Mouse (Mus musculus): ENCODE measurements around the gene Gca.

The Gca gene

DNA sequence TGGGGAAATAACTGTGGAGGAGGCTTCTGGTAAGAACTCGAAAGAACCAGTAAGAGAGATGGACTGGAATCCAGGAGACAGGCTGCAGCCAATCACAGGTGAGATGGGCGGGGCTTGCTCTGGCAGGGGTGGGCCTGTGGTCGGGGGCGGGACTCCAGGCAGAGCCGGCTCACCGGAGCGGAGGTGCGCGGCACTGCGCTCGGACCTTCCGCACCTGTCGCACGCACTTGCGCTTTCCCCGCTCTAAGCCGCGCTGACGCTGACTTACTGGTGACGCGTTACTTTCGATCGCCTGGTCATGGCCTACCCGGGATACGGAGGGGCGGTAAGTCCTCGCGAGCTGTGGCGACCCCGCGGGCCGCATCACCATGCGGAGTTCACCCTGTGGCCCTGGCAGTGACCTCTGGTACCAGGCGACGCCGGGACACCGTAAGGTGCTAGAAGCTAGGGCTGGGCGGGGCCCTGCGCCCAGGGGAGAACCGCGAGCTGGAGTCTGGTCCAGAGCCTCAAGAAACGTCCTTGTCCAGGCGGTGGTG, at the start of gene Gca:
Gene Gca (plus strand): TSS at position 151 of the 536 bp plus-strand sequence.
- in situ Hi-C loops (cut with MboI; ENCODE audit: low sequenced_read_pairs), result no loop called here

DNA sequence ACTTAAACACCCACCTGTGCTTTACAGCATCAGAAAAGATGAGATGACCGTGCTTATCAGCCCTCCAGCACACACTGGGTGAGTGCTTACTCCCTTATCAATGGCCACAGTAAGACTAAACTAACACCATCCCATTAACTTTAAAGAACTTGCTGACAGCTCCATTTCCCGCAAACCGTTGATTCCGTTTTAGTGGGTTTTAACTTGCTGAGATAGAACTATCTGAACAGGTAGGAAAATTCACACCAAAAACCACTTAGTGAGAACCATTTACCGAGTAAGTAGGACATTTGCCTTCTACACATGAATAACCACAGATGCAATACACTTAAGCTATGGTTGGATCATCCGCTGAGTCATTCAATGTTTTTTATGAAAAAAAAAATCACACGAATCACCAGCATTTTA, 45.1 kb upstream of the Gca start:
- in situ Hi-C loops (cut with MboI; ENCODE audit: low sequenced_read_pairs), result loop anchor here (25.0 kb wide), 1 partner anchor 632 kb away; no protein-coding TSS in a partner anchor

DNA sequence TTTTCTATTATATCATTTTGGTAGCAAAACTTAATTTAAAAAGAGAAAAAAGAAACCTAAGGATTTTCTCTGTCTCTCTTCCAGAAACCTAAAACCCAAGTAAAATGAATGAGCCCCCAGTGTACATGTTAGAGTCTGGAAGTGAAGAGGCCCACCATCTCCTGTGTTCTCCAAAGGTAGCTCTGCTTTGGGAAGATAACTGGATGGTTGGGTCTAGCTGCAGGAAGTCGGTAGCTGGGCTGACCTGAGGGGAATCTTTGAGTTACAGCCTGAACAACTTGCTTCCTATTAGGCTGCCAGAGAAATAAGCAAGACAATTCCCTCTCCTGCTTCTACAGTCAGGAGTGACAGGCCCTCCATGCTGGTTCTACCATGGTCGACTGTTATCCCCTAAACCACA, 44.4 kb upstream of the Gca start:
- in situ Hi-C loops (cut with MboI; ENCODE audit: low sequenced_read_pairs), result loop anchor here (10.0 to 25.0 kb wide), 3 partner anchors 155 to 632 kb away; no protein-coding TSS in a partner anchor

DNA sequence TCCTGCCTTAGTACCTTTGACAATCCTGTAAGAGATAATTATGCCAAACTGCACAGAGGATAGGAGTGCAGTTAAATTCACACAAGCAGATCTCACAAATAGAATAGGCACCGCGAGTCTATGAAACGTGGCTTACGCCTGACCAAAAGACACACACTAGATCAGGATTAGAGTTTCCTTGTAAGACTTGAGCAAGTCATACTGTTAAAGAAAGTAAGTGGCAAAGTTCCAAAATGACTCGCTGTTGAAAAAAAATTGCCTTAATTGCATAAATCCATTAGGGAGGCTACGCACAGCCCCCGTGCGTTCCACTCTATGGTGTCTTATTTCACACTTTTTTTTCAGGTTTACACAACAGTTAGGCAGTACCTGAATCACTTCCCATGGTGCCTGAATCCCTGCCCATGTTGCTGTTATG, 41.1 kb upstream of the Gca start:
- in situ Hi-C loops (cut with MboI; ENCODE audit: low sequenced_read_pairs), result loop anchor here (10.0 to 25.0 kb wide), 3 partner anchors 158 to 636 kb away; no protein-coding TSS in a partner anchor

DNA sequence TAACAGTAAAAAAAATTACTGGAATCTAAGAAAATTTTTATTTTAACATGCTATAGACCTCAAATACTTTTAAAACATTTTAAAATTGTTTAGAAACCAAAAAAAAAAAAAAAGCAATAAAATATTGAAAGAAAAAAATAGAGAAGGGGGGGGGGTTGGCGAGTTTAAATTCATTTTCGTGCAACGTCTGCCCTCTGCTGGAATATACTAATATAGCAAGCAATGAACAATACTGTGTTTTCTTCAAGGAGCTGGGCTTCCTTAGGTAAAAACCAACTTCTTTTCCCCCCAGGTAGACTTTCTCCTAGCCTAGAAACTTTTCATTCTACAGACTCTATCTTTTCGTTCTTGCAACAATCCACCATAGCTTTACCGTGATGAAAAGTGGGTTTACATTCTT, 36.4 kb upstream of the Gca start:
- in situ Hi-C loops (cut with MboI; ENCODE audit: low sequenced_read_pairs), result loop anchor here (10.0 kb wide), 2 partner anchors 163 to 293 kb away; no protein-coding TSS in a partner anchor

DNA sequence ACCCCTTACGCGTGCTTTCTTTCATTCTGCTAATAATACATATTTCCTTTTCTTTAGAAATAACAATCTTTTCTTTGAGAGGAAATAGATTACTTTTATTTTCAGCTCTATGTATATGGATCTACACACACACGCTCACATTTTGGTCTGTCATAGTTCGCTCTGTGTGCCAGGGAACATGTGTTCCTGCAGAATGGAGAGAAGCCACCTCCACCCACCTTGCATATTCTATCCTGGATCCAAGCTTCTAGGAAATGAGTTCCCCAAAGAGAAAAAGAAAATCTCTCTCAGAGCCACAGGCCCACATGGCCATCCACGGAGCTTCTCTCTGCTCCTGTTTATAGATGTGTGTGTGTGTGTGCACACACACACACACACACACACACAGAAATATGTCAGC, 35.7 kb upstream of the Gca start:
- in situ Hi-C loops (cut with MboI; ENCODE audit: low sequenced_read_pairs), result loop anchor here (10.0 kb wide), 2 partner anchors 164 to 294 kb away; no protein-coding TSS in a partner anchor

DNA sequence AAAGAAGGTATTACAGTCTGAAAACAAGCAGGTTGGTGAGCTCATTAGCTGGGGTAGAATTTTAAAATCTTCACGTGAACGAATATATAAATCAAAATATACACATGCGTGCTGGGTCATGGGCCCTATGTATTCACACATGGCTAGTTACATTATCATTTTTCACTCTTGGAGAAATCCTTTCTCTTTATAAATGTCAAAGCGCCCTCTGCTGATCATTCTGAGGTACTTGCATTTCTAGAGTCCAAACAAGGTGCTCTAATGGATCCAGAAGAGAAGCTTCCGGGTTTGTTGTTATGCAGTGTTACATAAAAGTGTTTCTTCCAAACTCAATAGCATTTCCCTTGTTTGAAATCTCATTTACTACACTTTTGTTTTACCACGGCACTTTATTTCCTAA, 33.6 kb upstream of the Gca start:
- in situ Hi-C loops (cut with MboI; ENCODE audit: low sequenced_read_pairs), result no loop called here

DNA sequence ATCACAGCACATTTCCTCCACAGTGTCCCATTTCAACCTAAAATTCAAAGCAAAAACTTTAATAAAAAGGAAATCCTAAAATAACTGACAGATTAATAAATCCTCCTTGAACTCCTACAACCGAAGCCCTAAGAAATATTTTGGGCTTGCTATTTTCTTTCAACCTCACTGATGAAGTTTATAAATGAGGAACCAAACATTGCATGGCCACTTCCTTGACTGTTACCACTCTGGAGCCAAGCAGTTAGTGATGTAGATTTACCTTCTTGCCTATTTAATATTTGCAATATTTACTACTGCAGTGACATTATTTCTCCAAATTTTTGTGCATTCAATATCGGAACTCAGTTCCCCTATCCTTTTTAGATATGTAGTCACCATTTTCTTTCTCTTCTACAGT, 24.2 kb upstream of the Gca start:
- in situ Hi-C loops (cut with MboI; ENCODE audit: low sequenced_read_pairs), result no loop called here

DNA sequence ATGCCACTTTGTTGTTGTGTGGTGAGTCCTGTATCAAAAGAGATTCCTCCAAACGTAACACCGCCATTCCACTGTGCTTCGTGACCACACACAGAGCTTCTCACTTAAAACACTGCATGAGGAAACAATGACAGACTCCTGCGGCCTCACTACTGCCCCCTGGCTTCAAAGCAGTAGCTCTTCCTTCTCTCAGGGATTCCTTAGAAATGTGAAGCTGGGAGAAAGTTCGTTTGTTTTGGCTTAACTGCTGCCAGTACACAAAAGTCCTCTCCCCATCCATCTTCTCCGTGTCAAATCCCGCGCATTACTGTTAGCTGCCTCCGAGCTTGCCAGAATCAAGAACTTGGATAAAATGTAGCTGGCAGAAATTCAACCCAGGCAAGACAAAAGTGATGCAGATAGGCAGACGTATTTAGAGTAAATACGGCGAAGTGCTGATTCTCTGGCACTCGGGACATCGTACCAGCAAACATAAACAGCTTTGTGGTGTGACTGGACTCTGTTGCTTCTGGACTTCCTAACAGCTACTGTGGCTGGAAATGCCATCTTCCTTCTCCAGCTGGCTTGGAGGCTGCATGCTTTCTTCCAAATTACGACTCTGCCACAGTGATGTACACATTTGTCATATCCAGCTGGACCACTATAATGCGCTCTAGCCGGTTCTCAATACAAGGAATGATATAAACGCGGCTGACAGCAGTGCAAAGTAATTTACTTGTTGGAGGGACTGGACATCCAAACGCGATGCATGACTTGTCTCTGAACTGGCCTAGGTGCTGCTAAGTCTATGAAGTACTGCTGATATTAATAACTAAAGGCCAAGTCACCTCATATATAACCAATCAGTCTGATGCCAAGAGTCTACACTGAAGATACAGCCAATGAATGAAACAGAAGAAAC, 20.4 kb upstream of the Gca start:
- in situ Hi-C loops (cut with MboI; ENCODE audit: low sequenced_read_pairs), result no loop called here

DNA sequence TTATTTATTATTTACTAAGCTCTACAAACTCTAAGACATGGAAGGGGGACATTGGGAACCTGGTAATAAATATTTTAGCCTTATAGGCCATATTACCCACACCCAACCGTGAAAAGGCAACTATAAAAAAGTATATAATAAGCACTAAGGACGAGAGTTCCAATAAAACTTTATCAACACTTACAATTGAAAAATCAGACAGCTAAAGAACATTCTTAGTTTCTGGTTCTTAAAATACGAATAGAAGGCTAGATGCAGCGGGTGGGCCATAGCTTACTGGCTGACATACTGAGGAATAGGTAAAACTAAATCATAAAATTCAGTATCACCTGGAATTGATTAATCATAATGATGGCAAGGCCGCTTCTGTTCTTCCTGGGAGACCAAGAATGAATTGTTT, 19.2 kb upstream of the Gca start:
- in situ Hi-C loops (cut with MboI; ENCODE audit: low sequenced_read_pairs), result no loop called here

DNA sequence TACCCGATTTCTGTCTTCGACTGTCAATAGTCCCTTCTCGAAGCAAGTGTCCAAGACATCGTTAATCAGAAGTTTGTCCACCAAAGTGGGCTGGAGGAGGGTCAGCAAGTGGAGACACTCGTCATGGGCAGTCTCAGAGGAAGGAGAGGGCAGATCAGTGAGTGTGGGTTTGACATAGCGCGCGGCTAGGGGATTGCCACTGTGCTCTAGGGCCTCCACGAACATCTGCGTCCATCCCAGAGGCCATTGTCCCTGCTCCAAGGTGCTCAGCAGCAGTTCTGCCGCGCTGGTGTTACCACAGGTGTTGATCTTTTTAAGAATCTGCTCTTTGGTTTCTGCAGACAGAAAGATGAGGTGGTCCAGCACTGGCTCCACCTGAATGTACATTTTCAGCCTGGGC, 18.6 kb upstream of the Gca start:
- in situ Hi-C loops (cut with MboI; ENCODE audit: low sequenced_read_pairs), result no loop called here

DNA sequence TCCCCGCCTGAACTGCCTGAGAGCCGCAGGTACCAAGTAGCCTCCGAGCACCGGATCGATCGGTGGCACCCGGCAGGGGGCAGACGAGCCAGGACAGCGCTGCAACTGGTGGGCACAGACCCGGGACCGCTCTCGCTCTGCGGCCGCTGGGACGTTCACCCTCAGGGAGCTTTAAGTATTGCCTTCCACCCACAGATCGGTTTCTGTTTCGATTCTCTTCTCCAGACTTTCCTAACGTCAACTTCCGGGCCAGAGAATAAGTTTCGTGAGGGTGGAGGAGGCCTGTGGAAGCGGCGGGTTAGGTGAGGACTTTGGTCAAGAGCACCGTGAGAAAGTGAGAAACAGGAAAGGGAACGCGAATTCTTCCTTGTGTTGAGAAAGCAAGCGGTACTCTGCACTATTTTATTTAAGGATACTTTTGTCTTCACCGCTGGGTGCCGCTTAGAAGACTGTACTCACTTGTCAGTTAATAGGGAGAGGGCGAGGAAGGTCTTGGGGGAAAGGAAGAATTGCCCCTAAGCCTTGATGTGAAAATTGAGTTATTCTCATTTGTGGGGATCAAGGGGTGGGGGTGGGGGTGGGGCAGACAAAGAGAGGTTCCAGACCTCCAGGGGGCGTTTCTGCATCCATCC, 18.0 kb upstream of the Gca start, which contains the start of gene Ifih1:
Gene Ifih1 (minus strand): TSS at position 242 of the 632 bp plus-strand sequence.
- in situ Hi-C loops (cut with MboI; ENCODE audit: low sequenced_read_pairs), result no loop called here

DNA sequence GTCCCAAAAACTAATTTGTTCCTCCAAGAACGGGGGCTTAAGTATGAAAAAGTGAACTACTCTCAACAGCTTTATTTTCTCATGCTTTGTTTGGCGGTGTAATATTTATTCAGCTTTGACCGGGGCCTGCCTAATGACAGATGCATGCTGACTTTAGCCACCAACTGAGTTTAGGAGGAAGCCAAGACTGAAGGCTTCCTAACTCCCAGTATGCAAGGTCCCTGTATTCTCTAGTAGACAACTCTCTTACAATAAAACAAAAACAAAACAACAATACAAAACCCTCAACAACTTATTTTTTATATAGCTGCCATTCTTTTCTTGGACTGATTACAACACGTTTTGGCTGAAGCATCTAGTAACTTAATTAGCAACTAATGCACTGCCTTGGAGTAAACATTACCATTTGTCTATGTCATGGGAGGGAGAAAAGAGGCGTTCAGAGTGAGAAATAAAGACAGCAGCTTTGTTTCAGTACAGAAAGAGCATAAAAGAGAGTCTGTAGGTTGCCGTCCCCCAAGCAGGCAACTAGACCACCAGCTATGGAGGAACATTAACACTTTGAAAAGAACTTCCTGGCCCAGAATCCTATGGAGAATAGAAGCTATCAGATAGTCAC, 17.3 kb upstream of the Gca start:
- in situ Hi-C loops (cut with MboI; ENCODE audit: low sequenced_read_pairs), result no loop called here

DNA sequence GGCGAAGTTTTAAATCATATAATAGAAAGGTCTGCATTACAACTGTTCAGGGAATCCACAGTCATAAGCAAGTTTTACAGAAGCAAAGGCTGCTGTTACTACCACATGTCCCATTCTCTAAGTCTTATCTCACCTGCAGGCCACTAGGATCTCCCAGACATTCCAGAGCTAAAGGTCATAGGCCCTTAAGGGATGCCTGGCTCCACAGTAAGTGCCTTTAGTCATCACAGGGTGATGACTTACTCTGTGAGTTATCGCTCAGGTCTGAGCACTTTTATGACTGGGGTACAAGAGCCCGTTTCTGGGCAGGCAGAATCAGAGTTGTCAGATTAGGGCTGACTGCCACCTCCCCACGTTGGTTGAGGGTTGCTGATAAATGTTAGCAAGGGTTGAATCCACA, 12.2 kb upstream of the Gca start:
- in situ Hi-C loops (cut with MboI; ENCODE audit: low sequenced_read_pairs), result no loop called here

DNA sequence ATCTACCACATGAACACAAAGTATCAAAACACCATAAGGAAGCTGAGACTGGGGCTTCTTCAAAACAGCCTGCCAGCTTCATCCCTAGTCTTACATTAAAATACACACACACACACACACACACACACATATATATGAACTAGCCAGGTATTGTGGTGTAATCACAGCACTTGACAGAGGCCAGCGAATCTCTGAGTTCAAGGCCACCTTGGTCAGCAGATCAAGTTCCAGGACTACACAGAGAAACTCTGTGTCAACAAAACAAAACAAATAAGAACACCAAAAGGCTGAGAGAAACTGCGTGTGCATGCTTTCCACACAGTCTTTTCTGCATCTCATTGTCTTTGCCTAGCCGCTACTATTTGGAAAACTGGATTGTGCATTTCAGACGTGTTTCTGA, 11.6 kb upstream of the Gca start:
- in situ Hi-C loops (cut with MboI; ENCODE audit: low sequenced_read_pairs), result no loop called here

DNA sequence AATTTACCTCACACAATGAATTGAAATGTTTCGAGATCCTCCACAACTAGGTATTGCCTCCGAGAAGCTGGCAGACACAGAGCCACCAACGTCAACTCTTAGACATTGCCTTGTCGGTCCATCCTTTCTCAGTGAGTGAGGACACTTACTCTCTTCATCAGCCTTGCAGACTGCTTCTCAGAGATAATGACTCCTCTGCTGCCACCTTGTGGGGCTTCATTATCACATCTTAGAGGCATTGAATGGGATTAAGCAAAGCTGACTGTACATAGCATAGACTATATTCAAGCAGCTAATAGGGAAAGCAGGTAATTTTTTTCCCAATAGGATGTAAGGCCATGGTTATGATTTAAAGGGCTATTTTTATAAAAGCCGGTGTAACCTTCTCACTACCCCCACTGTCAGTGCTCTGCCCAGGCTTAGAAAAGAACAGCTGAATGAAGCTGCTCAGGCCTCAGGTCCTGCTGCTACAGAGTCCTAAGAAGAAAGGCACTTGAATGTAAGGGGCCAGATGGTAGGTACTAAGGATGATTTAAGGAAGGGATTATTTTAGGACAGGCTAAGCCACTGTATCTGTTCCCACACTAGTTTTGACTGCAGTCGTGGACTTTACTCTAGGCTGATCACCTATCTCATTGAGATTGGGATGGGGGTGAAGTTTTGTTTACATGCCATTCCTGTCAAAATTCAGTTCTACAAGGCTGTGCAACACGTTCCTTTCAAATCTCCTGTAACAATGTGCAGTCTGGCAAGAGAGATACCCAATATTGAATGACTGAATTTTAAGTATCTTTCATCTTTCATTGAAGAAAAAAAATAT, 9.4 kb upstream of the Gca start:
- in situ Hi-C loops (cut with MboI; ENCODE audit: low sequenced_read_pairs), result no loop called here

DNA sequence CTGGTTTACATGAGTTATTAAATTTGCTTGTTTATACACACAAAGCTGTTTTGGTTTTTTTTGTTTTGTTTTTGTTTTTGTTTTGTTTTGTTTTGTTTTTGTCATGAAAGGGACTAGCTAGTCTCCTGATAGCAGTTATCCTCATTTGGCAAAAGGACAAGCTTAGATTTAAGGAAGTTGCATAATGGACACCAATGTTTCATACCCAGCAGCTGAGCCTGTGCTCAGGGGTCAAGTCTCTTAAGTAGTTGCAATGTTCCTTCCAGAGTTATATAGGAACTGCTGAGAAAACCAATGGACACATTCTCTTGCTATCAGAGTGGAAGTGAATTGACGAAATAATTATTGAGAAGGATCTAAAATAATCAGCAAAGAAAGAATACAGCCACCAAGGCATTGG, 8.0 kb upstream of the Gca start:
- in situ Hi-C loops (cut with MboI; ENCODE audit: low sequenced_read_pairs), result no loop called here

DNA sequence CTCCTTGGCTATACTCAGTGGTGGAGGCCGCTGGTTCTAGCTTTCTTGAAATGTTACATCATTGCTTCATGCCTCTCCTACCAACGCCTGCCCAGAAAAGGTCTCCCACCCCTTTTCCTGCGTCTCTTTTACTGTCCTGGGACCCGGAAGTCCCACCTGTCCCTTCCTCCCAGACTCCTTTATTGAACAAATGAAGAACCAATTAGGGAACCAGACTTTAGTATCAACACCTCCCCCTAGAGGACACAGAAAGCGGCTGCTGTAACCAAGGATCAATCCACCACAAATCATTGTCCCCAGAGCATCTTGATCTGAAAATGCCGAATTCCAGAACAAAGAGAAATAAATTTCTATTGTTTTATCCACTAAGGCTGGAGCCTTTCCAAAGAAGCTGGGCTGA, 3.5 kb upstream of the Gca start:
- in situ Hi-C loops (cut with MboI; ENCODE audit: low sequenced_read_pairs), result no loop called here

DNA sequence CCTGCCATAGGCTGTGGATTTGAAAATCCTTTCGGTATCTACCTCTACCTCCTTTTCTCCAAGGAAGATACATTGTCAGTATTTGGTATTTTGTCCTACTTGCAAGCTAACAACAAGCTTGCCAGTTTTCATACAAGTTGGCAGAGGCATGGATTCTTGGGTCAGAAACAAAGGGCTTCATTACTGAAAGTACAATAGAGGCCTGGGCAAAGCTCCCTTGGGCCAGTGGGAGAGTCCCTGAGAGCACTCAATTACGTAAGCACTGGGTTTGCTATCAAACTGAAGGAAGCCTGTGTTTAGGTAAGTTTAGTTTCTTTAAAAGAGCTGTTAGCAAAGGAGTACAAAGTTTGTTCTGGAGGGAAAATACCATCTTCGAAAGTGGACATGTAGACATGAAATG, 1.5 kb upstream of the Gca start:
- in situ Hi-C loops (cut with MboI; ENCODE audit: low sequenced_read_pairs), result no loop called here

DNA sequence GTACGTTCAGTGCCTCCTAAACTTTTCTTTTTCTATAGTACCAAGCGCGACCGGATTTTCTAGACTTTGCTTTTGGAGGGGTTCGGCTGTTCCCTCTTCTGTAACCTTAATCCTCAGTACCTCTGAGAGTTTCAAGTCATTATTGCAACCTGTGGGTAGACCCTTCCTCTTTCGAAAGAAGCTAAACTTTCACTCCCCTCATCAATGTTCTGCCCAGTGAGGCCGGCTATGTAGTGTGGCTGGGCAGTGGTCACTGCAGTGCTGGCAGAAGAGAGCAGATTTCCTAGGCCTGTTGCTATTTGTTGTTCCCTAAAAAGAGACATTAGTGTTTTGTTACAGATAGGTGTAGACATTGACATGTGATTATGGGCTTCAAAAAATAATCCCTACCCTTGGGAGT, 754 bp downstream of the Gca start:
- in situ Hi-C loops (cut with MboI; ENCODE audit: low sequenced_read_pairs), result no loop called here

All from CH12F3 (cell line).